Mouse (Mus musculus): ENCODE measurements at regions not wholly inside any gene's neighbourhood (a gene's known extent, or its start where the extent isn't known, plus 50 kb on each side); places are given as distances from the start of the nearest gene placed in this dataset.

DNA sequence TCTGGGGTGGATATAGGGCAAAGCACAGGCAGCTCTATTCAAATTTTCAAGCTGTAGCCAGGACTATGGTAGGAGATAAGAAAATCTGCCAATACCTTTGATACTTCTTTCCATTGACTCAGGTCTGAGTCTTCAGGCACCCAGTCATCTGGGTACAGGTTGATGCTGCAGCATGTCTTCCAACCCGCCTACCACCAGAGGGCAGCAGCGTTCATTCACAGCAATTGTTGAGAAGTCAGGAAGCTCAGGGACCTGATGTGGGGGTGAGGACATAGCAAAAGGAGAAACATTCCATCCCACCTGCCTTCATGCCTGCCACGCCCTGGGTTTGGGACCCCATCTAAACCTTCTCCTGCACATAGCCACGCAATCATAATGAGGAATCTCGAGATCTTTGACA, 118.2 kb upstream of the Gm21876 start:
- ChIA-PET POLR2A (no interaction called here), CTCF (interaction anchor here (0.6 kb wide), 1 partner anchor 1352 kb away, joined by 3 read pairs; no protein-coding TSS in a partner anchor)
- H3K27me3 ChIP-seq = peaks cover 4% of the 10 kb centered on the region
- DNase-seq (ENCODE audit: low read depth, low spot score) (no peak), ATAC-seq (no peak)
- peak; percentile 46 for TF ChIP-seq CTCF (IDR thresholded peaks at IDR 0.05)
- in situ Hi-C loops (cut with MboI; ENCODE audit: low pct_unique_long_range_greater_than_20kb) = no loop called here

DNA sequence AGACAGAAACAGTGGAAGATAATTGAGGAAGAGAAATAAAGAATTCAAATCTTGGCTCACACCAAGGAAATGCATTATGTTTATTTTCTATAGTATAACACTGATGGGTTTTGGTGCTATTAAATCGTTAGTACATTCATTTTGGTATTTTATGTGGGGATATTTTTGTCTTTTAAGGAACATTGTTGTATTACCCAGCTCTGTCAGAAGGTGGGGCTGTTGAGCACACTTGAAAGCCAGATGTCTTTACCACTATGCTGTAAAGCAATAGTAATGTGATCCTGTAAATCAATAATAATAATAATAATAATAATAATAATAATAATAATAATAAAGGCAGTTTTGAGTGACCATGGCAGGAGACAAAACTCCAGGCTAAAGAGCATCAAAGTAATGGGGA, 120.0 kb upstream of the Gm21876 start:
- DNase-seq (ENCODE audit: low read depth, low spot score) (no peak), ATAC-seq (no peak)
- POLR2A ChIA-PET = no interaction called here
- in situ Hi-C loops (cut with MboI; ENCODE audit: low pct_unique_long_range_greater_than_20kb) = no loop called here
- TF ChIP-seq CTCF (IDR thresholded peaks at IDR 0.05) = no peak
- CTCF ChIA-PET = no interaction called here
- H3K27me3 ChIP-seq = peaks cover 4% of the 10 kb centered on the region

- ATAC-seq (no peak), DNase-seq (ENCODE audit: low read depth, low spot score) (no peak)
- no peak for TF ChIP-seq CTCF (IDR thresholded peaks at IDR 0.05)
- ChIA-PET CTCF (interaction anchor here (0.8 kb wide), 1 partner anchor 37 kb away, joined by 3 read pairs; no protein-coding TSS in a partner anchor), POLR2A (no interaction called here)
- H3K27me3 ChIP-seq = no peaks in the 10 kb centered on the region
- in situ Hi-C loops (cut with MboI; ENCODE audit: low pct_unique_long_range_greater_than_20kb) = no loop called here
Measured at GRCm38 (mm10) chrX:21297349-21297748, 121.9 kb upstream of the Gm21876 start.

- H3K27me3 ChIP-seq = peaks cover 23% of the 10 kb centered on the region
- in situ Hi-C loops (cut with MboI; ENCODE audit: low pct_unique_long_range_greater_than_20kb) = loop anchor here (25.0 kb wide), 1 partner anchor 522 kb away; no protein-coding TSS in a partner anchor
- peak; percentile 73 for TF ChIP-seq CTCF (IDR thresholded peaks at IDR 0.05)
- POLR2A ChIA-PET = no interaction called here
- peak; percentile 85 for ATAC-seq
- CTCF ChIA-PET = interaction anchor here (1.0 to 2.1 kb wide), 3 partner anchors 11 to 38 kb away, joined by 3 to 6 read pairs (median 5); no protein-coding TSS in a partner anchor
- DNase-seq (ENCODE audit: low read depth, low spot score) = no peak
Measured at GRCm38 (mm10) chrX:21334499-21335032, 149.8 kb upstream of the Agtr2 start.

DNA sequence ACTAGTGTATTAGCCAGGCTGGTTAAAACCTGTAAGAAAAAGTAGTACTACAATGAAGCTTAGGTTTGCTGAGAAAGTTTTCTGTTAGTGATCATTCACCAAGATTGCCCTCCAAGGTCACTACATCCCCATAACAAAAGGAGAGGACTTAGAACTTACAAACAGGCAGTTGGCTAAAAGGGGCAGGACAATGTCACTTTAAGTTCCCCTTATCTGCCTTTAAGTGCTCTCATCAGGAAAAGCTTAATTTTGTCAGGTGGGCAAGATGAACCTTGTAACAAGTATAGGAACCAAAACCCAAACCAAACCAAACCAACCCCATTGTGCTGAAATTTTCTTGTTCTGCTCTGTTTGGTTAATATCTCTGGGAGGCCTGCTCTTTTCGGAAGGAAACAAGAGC, 139.9 kb upstream of the Agtr2 start:
- peaks cover 21% of the 10 kb centered on the region for H3K27me3 ChIP-seq
- ATAC-seq (no peak), DNase-seq (ENCODE audit: low read depth, low spot score) (no peak)
- ChIA-PET CTCF (no interaction called here), POLR2A (no interaction called here)
- no peak for TF ChIP-seq CTCF (IDR thresholded peaks at IDR 0.05)
- in situ Hi-C loops (cut with MboI; ENCODE audit: low pct_unique_long_range_greater_than_20kb) = loop anchor here (25.0 kb wide), 1 partner anchor 532 kb away; no protein-coding TSS in a partner anchor

GRCm38 (mm10) chrX:21350503-21350902, 133.8 kb upstream of the Agtr2 start:
- H3K27me3 ChIP-seq = peaks cover 14% of the 10 kb centered on the region
- DNase-seq (ENCODE audit: low read depth, low spot score) (no peak), ATAC-seq (no peak)
- in situ Hi-C loops (cut with MboI; ENCODE audit: low pct_unique_long_range_greater_than_20kb) = no loop called here
- CTCF ChIA-PET = no interaction called here
- POLR2A ChIA-PET = interaction anchor here (0.6 kb wide), 1 partner anchor 407 kb away, joined by 3 read pairs; no protein-coding TSS in a partner anchor
- TF ChIP-seq CTCF (IDR thresholded peaks at IDR 0.05) = peak; percentile 50

DNA sequence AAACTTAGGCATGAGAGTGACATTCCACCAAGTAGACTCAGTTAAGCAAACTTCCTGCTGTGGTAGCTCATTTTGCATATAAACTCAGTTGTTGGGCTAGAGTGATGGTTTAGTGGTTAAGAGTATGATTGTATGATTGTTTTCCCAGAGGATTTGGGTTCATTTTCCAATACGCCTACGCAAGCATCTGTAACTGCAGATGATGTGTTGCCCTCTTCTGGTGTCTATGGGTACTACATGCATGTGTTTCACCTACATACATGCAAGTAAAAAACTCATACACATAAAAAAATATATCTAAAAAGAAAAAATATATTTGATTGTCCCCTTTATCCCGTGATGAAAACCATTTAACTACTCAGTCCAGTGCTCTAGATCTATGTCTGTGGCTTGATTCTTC, 132.0 kb upstream of the Agtr2 start:
- no peak for ATAC-seq
- peak; percentile 60 for TF ChIP-seq CTCF (IDR thresholded peaks at IDR 0.05)
- POLR2A ChIA-PET = no interaction called here
- DNase-seq (ENCODE audit: low read depth, low spot score) = no peak
- H3K27me3 ChIP-seq = peaks cover 10% of the 10 kb centered on the region
- in situ Hi-C loops (cut with MboI; ENCODE audit: low pct_unique_long_range_greater_than_20kb) = no loop called here
- CTCF ChIA-PET = interaction anchor here (1.5 kb wide), 1 partner anchor 60 kb away, joined by 5 read pairs; no protein-coding TSS in a partner anchor

GRCm38 (mm10) chrX:21360771-21361667, 123.3 kb upstream of the Agtr2 start:
- in situ Hi-C loops (cut with MboI; ENCODE audit: low pct_unique_long_range_greater_than_20kb) = no loop called here
- TF ChIP-seq CTCF (IDR thresholded peaks at IDR 0.05) = no peak
- ATAC-seq = no peak
- CTCF ChIA-PET = no interaction called here
- DNase-seq (ENCODE audit: low read depth, low spot score) = no peak
- POLR2A ChIA-PET = no interaction called here
- peaks cover 21% of the 10 kb centered on the region for H3K27me3 ChIP-seq

DNA sequence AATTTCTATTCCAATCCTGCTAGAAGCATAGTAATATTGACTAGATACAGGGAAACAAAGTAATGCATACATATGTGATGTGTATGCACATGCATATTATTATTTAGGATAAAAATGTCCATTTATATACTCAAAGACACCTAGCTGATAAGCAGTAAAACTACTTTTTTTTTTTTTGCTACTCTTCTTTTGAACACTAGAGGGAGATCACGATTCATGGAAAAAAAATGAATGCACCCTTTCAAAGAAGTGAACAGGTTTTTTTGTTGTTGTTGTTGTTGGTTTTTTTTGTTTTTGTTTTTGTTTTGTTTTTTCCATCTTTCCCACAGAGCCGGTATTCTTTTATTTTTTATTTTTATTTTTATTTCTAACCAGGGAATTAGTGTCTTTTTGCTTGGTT, 99.1 kb upstream of the Agtr2 start:
- H3K27me3 ChIP-seq = peaks cover 13% of the 10 kb centered on the region
- ChIA-PET POLR2A (no interaction called here), CTCF (no interaction called here)
- ATAC-seq (no peak), DNase-seq (ENCODE audit: low read depth, low spot score) (no peak)
- peak; percentile 23 for TF ChIP-seq CTCF (IDR thresholded peaks at IDR 0.05)
- in situ Hi-C loops (cut with MboI; ENCODE audit: low pct_unique_long_range_greater_than_20kb) = loop anchor here (25.0 kb wide), 1 partner anchor 1902 kb away; no protein-coding TSS in a partner anchor

DNA sequence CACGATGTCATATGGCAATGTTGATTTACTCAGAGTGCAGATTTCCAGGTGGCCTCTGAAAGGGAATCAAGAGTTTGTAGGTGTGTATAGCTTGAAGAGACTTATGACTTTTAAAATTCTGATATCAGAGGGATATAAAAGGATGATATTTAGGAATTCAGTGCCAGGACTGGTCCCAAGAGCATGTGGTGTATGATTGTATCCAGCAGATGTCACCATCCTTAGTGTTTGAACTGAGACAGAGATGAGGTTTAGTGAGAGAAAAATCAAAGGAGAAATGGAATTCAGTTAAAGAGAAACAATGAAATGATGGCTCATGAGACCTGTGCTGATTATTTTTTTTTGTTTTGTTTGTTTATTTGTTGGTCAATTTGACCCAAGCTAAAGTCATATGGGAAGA, 94.4 kb upstream of the Agtr2 start:
- no peak for TF ChIP-seq CTCF (IDR thresholded peaks at IDR 0.05)
- in situ Hi-C loops (cut with MboI; ENCODE audit: low pct_unique_long_range_greater_than_20kb) = loop anchor here (25.0 kb wide), 1 partner anchor 1897 kb away; no protein-coding TSS in a partner anchor
- peaks cover 15% of the 10 kb centered on the region for H3K27me3 ChIP-seq
- ATAC-seq (no peak), DNase-seq (ENCODE audit: low read depth, low spot score) (no peak)
- ChIA-PET CTCF (no interaction called here), POLR2A (no interaction called here)

DNA sequence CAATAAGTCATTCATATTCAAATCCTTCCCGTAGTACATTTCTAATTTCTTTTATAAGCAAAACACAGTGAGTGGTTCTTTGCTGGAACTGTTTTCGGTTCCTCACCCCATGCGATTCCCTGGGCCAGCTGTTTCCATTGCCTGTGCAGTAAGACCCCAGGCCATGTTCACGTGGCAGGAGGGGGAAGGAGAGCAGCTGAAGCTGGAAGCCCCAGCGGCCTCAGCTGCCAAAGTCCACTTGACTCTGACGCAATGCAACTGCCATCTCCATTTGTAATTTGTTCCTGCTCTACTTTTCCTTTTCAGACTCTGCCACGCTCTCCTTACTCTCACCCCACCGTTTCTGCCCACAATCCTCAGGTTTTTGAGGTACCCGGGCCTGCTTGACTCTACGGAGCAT, 91.1 kb upstream of the Agtr2 start:
- DNase-seq (ENCODE audit: low read depth, low spot score) (no peak), ATAC-seq (no peak)
- TF ChIP-seq CTCF (IDR thresholded peaks at IDR 0.05) = no peak
- in situ Hi-C loops (cut with MboI; ENCODE audit: low pct_unique_long_range_greater_than_20kb) = loop anchor here (25.0 kb wide), 1 partner anchor 1894 kb away; no protein-coding TSS in a partner anchor
- ChIA-PET CTCF (no interaction called here), POLR2A (no interaction called here)
- peaks cover 7% of the 10 kb centered on the region for H3K27me3 ChIP-seq

All from Patski (cell line).